Mouse (Mus musculus): ENCODE measurements around the gene 2410002F23Rik. TPM values are rescaled to one million over a fixed set of nuclear protein-coding genes. Genes with fewer than 3 reads are reported as not detected.
"Not testable (repeated sequence)": the region's sequence is repeated elsewhere in the genome, so short reads cannot be mapped to it uniquely, and the experiment has no call there.

Gene 2410002F23Rik
- polyA plus RNA-seq, 1 experiment from 2014 or later = 178 TPM

- Histone ChIP-seq H3K27me3 (ENCODE audit: insufficient read depth, low read length) (no peaks in the 10 kb centered on the region), H3K36me3 (ENCODE audit: insufficient read depth, low read length) (no peaks in the 10 kb centered on the region), H3K27ac (ENCODE audit: low read length) (no peak overlapping the region), H3K9ac (replicated peaks; ENCODE audit: low read length) (no peak overlapping the region), H3K4me1 (ENCODE audit: insufficient read depth, low read length) (peaks cover 6% of the 10 kb centered on the region; the same call in 1 of the 2 replicates), H3K4me2 (replicated peaks; ENCODE audit: low read depth, low read length) (no peak overlapping the region), H3K9me3 (ENCODE audit: low read length) (no peaks in the 10 kb centered on the region), H3K4me3 (ENCODE audit: low read length) (no peak overlapping the region)
- ATAC-seq (ENCODE audit: low FRiP score, low TSS enrichment) = no peak
- WGBS = 50% methylated on average over 1 of the region's 1 CpGs
Observed at GRCm38 (mm10) chr7:44240712-44241111, 5.8 kb upstream of the 2410002F23Rik start.

- Histone ChIP-seq H3K9ac (replicated peaks; ENCODE audit: low read length) (no peak overlapping the region), H3K27me3 (ENCODE audit: insufficient read depth, low read length) (no peaks in the 10 kb centered on the region), H3K4me3 (ENCODE audit: low read length) (no peak overlapping the region), H3K27ac (ENCODE audit: low read length) (no peak overlapping the region), H3K36me3 (ENCODE audit: insufficient read depth, low read length) (no peaks in the 10 kb centered on the region), H3K4me2 (replicated peaks; ENCODE audit: low read depth, low read length) (no peak overlapping the region), H3K9me3 (ENCODE audit: low read length) (no peaks in the 10 kb centered on the region), H3K4me1 (ENCODE audit: insufficient read depth, low read length) (peaks cover 6% of the 10 kb centered on the region; the same call in 1 of the 2 replicates)
- ATAC-seq (ENCODE audit: low FRiP score, low TSS enrichment) = no peak
- WGBS = 73% methylated on average over 2 of the region's 2 CpGs
Observed at GRCm38 (mm10) chr7:44241163-44241562, 5.4 kb upstream of the 2410002F23Rik start.

GRCm38 (mm10) chr7:44244080-44244479 lies 2.4 kb upstream of the 2410002F23Rik start:
- H3K4me2 ChIP-seq (replicated peaks; ENCODE audit: low read depth, low read length) = no peak overlapping the region
- H3K27me3 ChIP-seq (ENCODE audit: insufficient read depth, low read length) = no peaks in the 10 kb centered on the region
- H3K9me3 ChIP-seq (ENCODE audit: low read length) = no peaks in the 10 kb centered on the region
- WGBS = 54% methylated on average over 1 of the region's 1 CpGs
- no peak for ATAC-seq (ENCODE audit: low FRiP score, low TSS enrichment)
- no peak overlapping the region for H3K9ac ChIP-seq (replicated peaks; ENCODE audit: low read length)
- no peak overlapping the region for H3K4me3 ChIP-seq (ENCODE audit: low read length)
- H3K27ac ChIP-seq (ENCODE audit: low read length) = no peak overlapping the region
- H3K36me3 ChIP-seq (ENCODE audit: insufficient read depth, low read length) = peaks cover 8% of the 10 kb centered on the region
- peaks cover 20% of the 10 kb centered on the region for H3K4me1 ChIP-seq (ENCODE audit: insufficient read depth, low read length)

- peak; percentile 37 for ATAC-seq (ENCODE audit: low FRiP score, low TSS enrichment)
- Histone ChIP-seq H3K4me3 (ENCODE audit: low read length) (peak overlapping the region; percentile 98), H3K27ac (ENCODE audit: low read length) (peak overlapping the region; percentile 96), H3K36me3 (ENCODE audit: insufficient read depth, low read length) (peaks cover 29% of the 10 kb centered on the region), H3K9me3 (ENCODE audit: low read length) (no peaks in the 10 kb centered on the region), H3K9ac (replicated peaks; ENCODE audit: low read length) (peak overlapping the region; percentile 99), H3K27me3 (ENCODE audit: insufficient read depth, low read length) (no peaks in the 10 kb centered on the region), H3K4me1 (ENCODE audit: insufficient read depth, low read length) (peaks cover 26% of the 10 kb centered on the region), H3K4me2 (replicated peaks; ENCODE audit: low read depth, low read length) (peak overlapping the region; percentile 78)
- under 1% methylated on average over 23 of the region's 23 CpGs for WGBS
Observed at GRCm38 (mm10) chr7:44246984-44247470, 505 bp downstream of the 2410002F23Rik start.

GRCm38 (mm10) chr7:44247971-44248370 lies 1.4 kb downstream of the 2410002F23Rik start:
- Histone ChIP-seq H3K4me1 (ENCODE audit: insufficient read depth, low read length) (peaks cover 26% of the 10 kb centered on the region), H3K4me3 (ENCODE audit: low read length) (peak overlapping the region; percentile 98), H3K27me3 (ENCODE audit: insufficient read depth, low read length) (no peaks in the 10 kb centered on the region), H3K9me3 (ENCODE audit: low read length) (no peaks in the 10 kb centered on the region), H3K4me2 (replicated peaks; ENCODE audit: low read depth, low read length) (peak overlapping the region; percentile 78), H3K36me3 (ENCODE audit: insufficient read depth, low read length) (peaks cover 38% of the 10 kb centered on the region), H3K27ac (ENCODE audit: low read length) (no peak overlapping the region), H3K9ac (replicated peaks; ENCODE audit: low read length) (peak overlapping the region; percentile 99)
- 81% methylated on average over 2 of the region's 2 CpGs for WGBS
- no peak for ATAC-seq (ENCODE audit: low FRiP score, low TSS enrichment)

- no peak for ATAC-seq (ENCODE audit: low FRiP score, low TSS enrichment)
- Histone ChIP-seq H3K4me2 (replicated peaks; ENCODE audit: low read depth, low read length) (no peak overlapping the region), H3K9me3 (ENCODE audit: low read length) (no peaks in the 10 kb centered on the region), H3K9ac (replicated peaks; ENCODE audit: low read length) (no peak overlapping the region), H3K4me1 (ENCODE audit: insufficient read depth, low read length) (peaks cover 26% of the 10 kb centered on the region), H3K36me3 (ENCODE audit: insufficient read depth, low read length) (peaks cover 49% of the 10 kb centered on the region), H3K27ac (ENCODE audit: low read length) (no peak overlapping the region), H3K27me3 (ENCODE audit: insufficient read depth, low read length) (no peaks in the 10 kb centered on the region), H3K4me3 (ENCODE audit: low read length) (no peak overlapping the region)
- 93% methylated on average over 4 of the region's 4 CpGs for WGBS
Observed at GRCm38 (mm10) chr7:44249248-44249647, 2.7 kb downstream of the 2410002F23Rik start.

- Histone ChIP-seq H3K4me1 (ENCODE audit: insufficient read depth, low read length) (peaks cover 20% of the 10 kb centered on the region), H3K36me3 (ENCODE audit: insufficient read depth, low read length) (peaks cover 49% of the 10 kb centered on the region)
- H3K4me3 ChIP-seq (ENCODE audit: low read length); H3K9me3 ChIP-seq (ENCODE audit: low read length); ATAC-seq (ENCODE audit: low FRiP score, low TSS enrichment); H3K9ac ChIP-seq (replicated peaks; ENCODE audit: low read length); H3K27me3 ChIP-seq (ENCODE audit: insufficient read depth, low read length); H3K27ac ChIP-seq (ENCODE audit: low read length); H3K4me2 ChIP-seq (replicated peaks; ENCODE audit: low read depth, low read length): not testable (repeated sequence)
- WGBS = 90% methylated on average over 17 of the region's 17 CpGs
Observed at GRCm38 (mm10) chr7:44250732-44251275, 4.3 kb downstream of the 2410002F23Rik start.

GRCm38 (mm10) chr7:44253023-44253616 lies 6.6 kb downstream of the 2410002F23Rik start:
- ATAC-seq (ENCODE audit: low FRiP score, low TSS enrichment) = no peak; the same call in 1 of the 2 replicates
- H3K4me3 ChIP-seq (ENCODE audit: low read length) = no peak overlapping the region
- H3K4me2 ChIP-seq (replicated peaks; ENCODE audit: low read depth, low read length) = no peak overlapping the region
- no peaks in the 10 kb centered on the region for H3K27me3 ChIP-seq (ENCODE audit: insufficient read depth, low read length)
- H3K4me1 ChIP-seq (ENCODE audit: insufficient read depth, low read length) = peaks cover 13% of the 10 kb centered on the region; the same call in 1 of the 2 replicates
- H3K27ac ChIP-seq (ENCODE audit: low read length) = no peak overlapping the region
- no peak overlapping the region for H3K9ac ChIP-seq (replicated peaks; ENCODE audit: low read length)
- peaks cover 49% of the 10 kb centered on the region for H3K36me3 ChIP-seq (ENCODE audit: insufficient read depth, low read length)
- WGBS = 66% methylated on average over 15 of the region's 15 CpGs
- no peaks in the 10 kb centered on the region for H3K9me3 ChIP-seq (ENCODE audit: low read length)

GRCm38 (mm10) chr7:44254930-44255329 lies 8.4 kb downstream of the 2410002F23Rik start:
- WGBS = 70% methylated on average over 6 of the region's 6 CpGs
- H3K36me3 ChIP-seq (ENCODE audit: insufficient read depth, low read length) = peaks cover 32% of the 10 kb centered on the region
- H3K4me1 ChIP-seq (ENCODE audit: insufficient read depth, low read length) = no peaks in the 10 kb centered on the region
- no peak for ATAC-seq (ENCODE audit: low FRiP score, low TSS enrichment)
- H3K27ac ChIP-seq (ENCODE audit: low read length) = no peak overlapping the region
- no peaks in the 10 kb centered on the region for H3K27me3 ChIP-seq (ENCODE audit: insufficient read depth, low read length)
- no peak overlapping the region for H3K4me3 ChIP-seq (ENCODE audit: low read length)
- H3K9ac ChIP-seq (replicated peaks; ENCODE audit: low read length) = no peak overlapping the region
- no peaks in the 10 kb centered on the region for H3K9me3 ChIP-seq (ENCODE audit: low read length)
- H3K4me2 ChIP-seq (replicated peaks; ENCODE audit: low read depth, low read length) = no peak overlapping the region

- H3K9me3 ChIP-seq (ENCODE audit: low read length) = no peaks in the 10 kb centered on the region
- peaks cover 18% of the 10 kb centered on the region for H3K36me3 ChIP-seq (ENCODE audit: insufficient read depth, low read length)
- H3K4me3 ChIP-seq (ENCODE audit: low read length) = no peak within 1 kb of the TSS
- H3K9ac ChIP-seq (replicated peaks; ENCODE audit: low read length) = no peak within 1 kb of the TSS
- WGBS = 76% methylated on average over 4 of the region's 4 CpGs
- no peak within 1 kb of the TSS for H3K4me2 ChIP-seq (replicated peaks; ENCODE audit: low read depth, low read length)
- ATAC-seq (ENCODE audit: low FRiP score, low TSS enrichment) = no peak
- 0 out of 2 replicates have a peak, but pooled peaks cover 9% of the 10 kb centered on the region for H3K27me3 ChIP-seq (ENCODE audit: insufficient read depth, low read length)
- H3K4me1 ChIP-seq (ENCODE audit: insufficient read depth, low read length) = no peaks in the 10 kb centered on the region
- H3K27ac ChIP-seq (ENCODE audit: low read length) = no peak within 1 kb of the TSS
Observed at GRCm38 (mm10) chr7:44257278-44257677, 10.8 kb downstream of the 2410002F23Rik start, which contains the start of gene Acp4. Gene Acp4 (minus strand): TSS chr7:44257378.

All from kidney, embryonic 16.5 days (tissue).